Mouse (Mus musculus): Measurements from ENCODE around the gene Flt3.

- TF ChIP-seq GATA1 (IDR thresholded peaks at IDR 0.05; ENCODE audit: borderline replicate concordance, low read length) = no peak
- no peak for TF ChIP-seq FLI1 (IDR thresholded peaks at IDR 0.05; ENCODE audit: low read length)
Observed at GRCm38 (mm10) chr5:147306638-147307397, 93.5 kb downstream of the Flt3 start, which contains the start of gene Cdx2.
